Mouse (Mus musculus) MEL (cell line): Measurements from ENCODE around the gene Npy5r. TPM values are rescaled to one million over a fixed set of nuclear protein-coding genes. Genes with fewer than 3 reads are reported as not detected.

Experiments used
- DNase-seq: peaks from one replicate; pipeline ENCODE4 v3.0.0; 2011; ENCODE audit warnings: low read depth, low spot score
- H3K27ac ChIP-seq: 2 replicates; pipeline ENCODE4 v1.5.1; 2012; ENCODE audit warnings: low read depth, mild to moderate bottlenecking, control low read depth, low read length, moderate library complexity; ENCODE audit not compliant: control insufficient read depth
- H3K27me3 ChIP-seq, 2 experiments: fragments of 150-350 bp in 1 of 2; sonication (generic) in 1 of 2; 2 replicates each; pipeline ENCODE4 v1.6.1; 2012; ENCODE audit warnings: low read length in 2 of 2, mild to moderate bottlenecking in 2 of 2, improper control_type of control experiment in 1 of 2, moderate library complexity in 1 of 2; ENCODE audit not compliant: insufficient read depth in 2 of 2, control insufficient read depth in 1 of 2
- H3K36me3 ChIP-seq, 2 experiments: 2 replicates each; pipeline ENCODE4 v1.6.1; 2012 to 2014; ENCODE audit warnings: low read length in 2 of 2, improper control_type of control experiment in 1 of 2, inconsistent platforms in 1 of 2, mild to moderate bottlenecking in 1 of 2; ENCODE audit not compliant: insufficient read depth in 2 of 2, control insufficient read depth in 1 of 2
- H3K4me1 ChIP-seq, 2 experiments: fragments of 150-350 bp in 1 of 2; sonication (generic) in 1 of 2; 2 replicates each; pipeline ENCODE4 v1.6.1; 2012; ENCODE audit warnings: low read length in 2 of 2, improper control_type of control experiment in 1 of 2, mild to moderate bottlenecking in 1 of 2; ENCODE audit not compliant: insufficient read depth in 2 of 2, control insufficient read depth in 1 of 2
- H3K4me3 ChIP-seq, 2 experiments: fragments of 150-350 bp in 1 of 2; sonication (generic) in 1 of 2; 2 replicates each; pipeline ENCODE4 v1.5.1; 2012; ENCODE audit warnings: low read depth in 2 of 2, low read length in 2 of 2, mild to moderate bottlenecking in 2 of 2, moderate library complexity in 2 of 2, control low read depth in 1 of 2, improper control_type of control experiment in 1 of 2; ENCODE audit not compliant: control insufficient read depth in 1 of 2, insufficient read depth in 1 of 2
- H3K79me2 ChIP-seq: 2 replicates; pipeline ENCODE4 v1.6.1; 2012; ENCODE audit warnings: mild to moderate bottlenecking, low read length, moderate library complexity; ENCODE audit not compliant: control insufficient read depth, poor library complexity, insufficient read depth
- H3K9ac ChIP-seq: 2 replicates; pipeline ENCODE4 v1.6.1; 2012; ENCODE audit warnings: low read depth, mild to moderate bottlenecking, control low read depth, low read length, moderate library complexity; ENCODE audit not compliant: control insufficient read depth, poor library complexity, severe bottlenecking
- H3K9me3 ChIP-seq: fragments of 150-350 bp; sonication (generic); replicated peaks from 2 replicates; pipeline ENCODE4 v1.6.1; 2012; ENCODE audit warnings: mild to moderate bottlenecking, low read length, improper control_type of control experiment, moderate library complexity; ENCODE audit not compliant: insufficient read depth
- BHLHE40 ChIP-seq: IDR thresholded peaks from 2 replicates; pipeline ENCODE4 v1.6.1; 2012; ENCODE audit warnings: low read depth, mild to moderate bottlenecking, inconsistent platforms, low read length, improper control_type of control experiment, borderline replicate concordance
- CHD1 ChIP-seq: IDR thresholded peaks from 2 replicates; pipeline ENCODE4 v1.6.1; 2012; ENCODE audit warnings: low read depth, mild to moderate bottlenecking, inconsistent platforms, low read length, improper control_type of control experiment
- CHD2 ChIP-seq: IDR thresholded peaks from 2 replicates; pipeline ENCODE4 v1.6.1; 2011; ENCODE audit warnings: low read length, improper control_type of control experiment
- ELF1 ChIP-seq: IDR thresholded peaks from 2 replicates; pipeline ENCODE4 v1.6.1; 2014; ENCODE audit warnings: low read depth, mild to moderate bottlenecking, inconsistent platforms, low read length, improper control_type of control experiment, moderate library complexity
- EP300 ChIP-seq, 2 experiments: IDR thresholded peaks; 2 replicates each; pipeline ENCODE4 v1.6.1; 2011; ENCODE audit warnings: improper control_type of control experiment in 2 of 2, low read length in 2 of 2, low read depth in 1 of 2, mild to moderate bottlenecking in 1 of 2
- ETS1 ChIP-seq: IDR thresholded peaks from 2 replicates; pipeline ENCODE4 v1.6.1; 2012; ENCODE audit warnings: low read depth, mild to moderate bottlenecking, inconsistent platforms, low read length, improper control_type of control experiment, moderate library complexity
- GABPA ChIP-seq: IDR thresholded peaks from 2 replicates; pipeline ENCODE4 v1.6.1; 2012; ENCODE audit warnings: low read depth, mild to moderate bottlenecking, inconsistent platforms, low read length, improper control_type of control experiment, moderate library complexity
- KAT2A ChIP-seq: conservative IDR thresholded peaks from 2 replicates; pipeline ENCODE4 v1.6.1; 2012; ENCODE audit warnings: low read depth, low read length, improper control_type of control experiment, inconsistent platforms
- MAFK ChIP-seq: IDR thresholded peaks from 2 replicates; pipeline ENCODE4 v1.6.1; 2011; ENCODE audit warnings: low read depth, mild to moderate bottlenecking, low read length, improper control_type of control experiment, borderline replicate concordance
- MAZ ChIP-seq: IDR thresholded peaks from 2 replicates; pipeline ENCODE4 v1.6.1; 2012; ENCODE audit warnings: low read depth, mild to moderate bottlenecking, inconsistent platforms, low read length, improper control_type of control experiment
- MEF2A ChIP-seq: IDR thresholded peaks from 2 replicates; pipeline ENCODE4 v1.6.1; 2014; ENCODE audit warnings: low read depth, mild to moderate bottlenecking, inconsistent platforms, low read length, improper control_type of control experiment; ENCODE audit not compliant: poor library complexity, insufficient replicate concordance, severe bottlenecking; ENCODE audit errors: extremely low read depth
- MXI1 ChIP-seq: IDR thresholded peaks from 2 replicates; pipeline ENCODE4 v1.6.1; 2011; ENCODE audit warnings: mild to moderate bottlenecking, low read depth, low read length, improper control_type of control experiment
- MYB ChIP-seq: IDR thresholded peaks from 2 replicates; pipeline ENCODE4 v1.6.1; 2011; ENCODE audit warnings: mild to moderate bottlenecking, low read depth, low read length, improper control_type of control experiment
- MYC ChIP-seq: IDR thresholded peaks from 2 replicates; pipeline ENCODE4 v1.6.1; 2011; ENCODE audit warnings: low read depth, mild to moderate bottlenecking, low read length, improper control_type of control experiment, moderate library complexity
- POLR2A ChIP-seq, 2 experiments: IDR thresholded peaks; 2 replicates each; pipeline ENCODE4 v1.6.1; 2011 to 2012; ENCODE audit warnings: low read length in 2 of 2, mild to moderate bottlenecking in 2 of 2, control low read depth in 1 of 2, improper control_type of control experiment in 1 of 2, low read depth in 1 of 2, moderate library complexity in 1 of 2; ENCODE audit not compliant: control insufficient read depth in 1 of 2, insufficient read depth in 1 of 2, poor library complexity in 1 of 2
- POLR2AphosphoS2 ChIP-seq: IDR thresholded peaks from 2 replicates; pipeline ENCODE4 v1.6.1; 2011; ENCODE audit warnings: low read length, improper control_type of control experiment
- POLR2AphosphoS5 ChIP-seq: IDR thresholded peaks from 2 replicates; pipeline ENCODE4 v1.6.1; 2012; ENCODE audit warnings: low read depth, borderline replicate concordance, mild to moderate bottlenecking, inconsistent platforms, low read length, moderate library complexity, mixed read lengths
- RCOR1 ChIP-seq: IDR thresholded peaks from 2 replicates; pipeline ENCODE4 v1.6.1; 2012; ENCODE audit warnings: low read depth, mild to moderate bottlenecking, inconsistent platforms, low read length, improper control_type of control experiment
- SIN3A ChIP-seq: IDR thresholded peaks from 2 replicates; pipeline ENCODE4 v1.6.1; 2012; ENCODE audit warnings: low read length, improper control_type of control experiment, inconsistent platforms
- SMC3 ChIP-seq: IDR thresholded peaks from 2 replicates; pipeline ENCODE4 v1.6.1; 2011; ENCODE audit warnings: low read depth, low read length, improper control_type of control experiment
- TAL1 ChIP-seq: IDR thresholded peaks from 2 replicates; pipeline ENCODE4 v1.6.1; 2012; ENCODE audit warnings: mild to moderate bottlenecking, inconsistent platforms, low read length, moderate library complexity, mixed read lengths
- ZMIZ1 ChIP-seq: IDR thresholded peaks from 2 replicates; pipeline ENCODE4 v1.6.1; 2012; ENCODE audit warnings: low read depth, mild to moderate bottlenecking, inconsistent platforms, low read length, improper control_type of control experiment, moderate library complexity
- ZNF384 ChIP-seq: IDR thresholded peaks from 2 replicates; pipeline ENCODE4 v1.6.1; 2012; ENCODE audit warnings: low read depth, mild to moderate bottlenecking, inconsistent platforms, low read length, improper control_type of control experiment
- polyA plus RNA-seq, 2 experiments: library from polyadenylated mRNA; stranded (reverse) in 1 of 2; unstranded in 1 of 2; fragments of >175 nt in 1 of 2; fragments of >200 nt in 1 of 2; gene quantifications; 2 replicates each; pipeline versions ENCODE4 v1.2.1 to v1.2.4; 2012; ENCODE audit warnings: low replicate concordance in 2 of 2, low read depth in 1 of 2; ENCODE audit not compliant: insufficient read length in 2 of 2, insufficient read depth in 1 of 2, missing spikeins in 1 of 2
- total RNA-seq: library from RNA; depleted of rRNA; stranded (reverse); fragments of 300-350 nt; gene quantifications from 2 replicates; pipeline ENCODE4 v1.2.3, GENCODE M21; 2012

Gene Npy5r
- total and polyA plus RNA-seq, 3 experiments: not detected

DNA sequence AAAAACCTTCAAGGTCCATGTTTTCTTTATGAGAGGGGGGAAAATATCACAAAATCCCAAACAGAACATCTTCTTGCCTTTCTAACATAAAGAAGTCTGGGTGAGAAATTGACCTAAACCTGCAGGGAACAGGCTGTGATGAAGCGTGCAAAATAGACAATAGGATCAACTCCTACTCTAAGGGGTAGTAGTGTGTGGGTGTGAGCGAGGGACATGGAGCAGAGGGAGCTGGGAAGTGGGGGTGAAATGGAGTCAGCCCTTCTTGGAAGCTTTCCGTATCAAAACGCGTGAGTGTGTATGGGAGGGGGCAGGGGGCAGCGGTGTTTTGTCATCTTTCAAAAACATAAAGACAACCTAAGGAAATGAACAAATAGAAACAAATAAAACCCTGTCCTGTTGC, 467 bp upstream of the Npy5r start:
- H3K36me3 ChIP-seq: no peaks in the 10 kb centered on the region
- H3K27me3 ChIP-seq: no peaks in the 10 kb centered on the region
- no peak overlapping the region for H3K4me3 ChIP-seq
- no peaks in the 10 kb centered on the region for H3K79me2 ChIP-seq
- H3K4me1 ChIP-seq: no peaks in the 10 kb centered on the region
- TF ChIP-seq KAT2A (no peak), ETS1 (no peak), BHLHE40 (no peak), POLR2AphosphoS2 (no peak), ZNF384 (no peak), MAZ (no peak), SMC3 (no peak), RCOR1 (no peak), ELF1 (no peak), MXI1 (no peak), SIN3A (no peak), ZMIZ1 (no peak), CHD2 (no peak), MYC (no peak), POLR2A (IDR thresholded peaks at IDR 0.05; ENCODE audit: control insufficient read depth in 1 of 2, insufficient read depth in 1 of 2, low read depth in 1 of 2, low read length in 2 of 2, poor library complexity in 1 of 2) (no peak)
- no peak overlapping the region for H3K27ac ChIP-seq
- DNase-seq: no peak
- no peaks in the 10 kb centered on the region for H3K9me3 ChIP-seq
- H3K9ac ChIP-seq: no peak overlapping the region

DNA sequence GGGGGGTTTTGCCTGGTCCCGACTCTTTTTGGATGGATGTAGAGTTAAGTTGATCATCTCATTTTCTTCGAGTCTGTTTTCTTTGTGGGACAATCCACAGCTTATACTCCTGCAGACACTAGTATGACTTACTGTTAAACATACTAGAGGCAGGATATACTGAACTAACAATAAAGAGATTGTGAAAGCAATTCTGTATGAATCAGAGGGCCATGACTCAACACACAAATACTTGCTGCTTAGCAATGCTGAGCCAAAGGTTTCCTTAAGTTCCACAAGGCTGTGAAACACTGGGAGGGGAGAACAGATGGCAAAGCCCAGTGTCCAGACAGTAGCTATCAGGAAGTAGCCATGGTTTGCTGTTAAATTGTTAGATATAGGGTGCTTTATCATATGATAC, 6.7 kb downstream of the Npy5r start:
- no peaks in the 10 kb centered on the region for H3K36me3 ChIP-seq
- H3K4me3 ChIP-seq: no peak overlapping the region
- H3K9me3 ChIP-seq: no peaks in the 10 kb centered on the region
- no peaks in the 10 kb centered on the region for H3K4me1 ChIP-seq
- no peaks in the 10 kb centered on the region for H3K79me2 ChIP-seq
- H3K9ac ChIP-seq: no peak overlapping the region
- no peak for TF ChIP-seq EP300 (IDR thresholded peaks at IDR 0.05; ENCODE audit: low read depth in 1 of 2, low read length in 2 of 2)
- no peak for TF ChIP-seq POLR2A (IDR thresholded peaks at IDR 0.05; ENCODE audit: control insufficient read depth in 1 of 2, insufficient read depth in 1 of 2, low read depth in 1 of 2, low read length in 2 of 2, poor library complexity in 1 of 2)
- TF ChIP-seq ETS1: no peak
- no peak for TF ChIP-seq TAL1
- no peak for TF ChIP-seq MAZ
- TF ChIP-seq MEF2A: no peak
- no peak for TF ChIP-seq POLR2AphosphoS5
- TF ChIP-seq CHD1: no peak
- TF ChIP-seq MYB: no peak
- no peak for TF ChIP-seq MAFK
- no peak for TF ChIP-seq KAT2A
- TF ChIP-seq SIN3A: no peak
- TF ChIP-seq GABPA: no peak
- DNase-seq: no peak
- no peak overlapping the region for H3K27ac ChIP-seq
- H3K27me3 ChIP-seq: no peaks in the 10 kb centered on the region
